Mouse (Mus musculus): ENCODE data around the gene 1700018B08Rik.

- TF ChIP-seq CTCF (IDR thresholded peaks at IDR 0.05; ENCODE audit: control insufficient read depth, insufficient read depth, low read length) (no peak), POLR2A (IDR thresholded peaks at IDR 0.05; ENCODE audit: borderline replicate concordance, control insufficient read depth, low read depth, low read length) (peak; percentile 59; the same call in 1 of the 2 replicates)
Measured at GRCm38 (mm10) chr8:121578676-121579451, 34.7 kb upstream of the 1700018B08Rik start, which contains the start of gene Fbxo31.
